ENCODE assay signal across 7 mouse cellular contexts in genomic region chr11:97766154-97766881, GRCm38 (mm10). TPM values are rescaled to one million over a fixed set of nuclear protein-coding genes. Genes with fewer than 3 reads are reported as not detected.
DNase-seq lines count a peak whose midpoint lies in the region; ATAC-seq lines count a peak whose summit lies in the region.

Gene Cwc25, minus strand, starts transcription at chr11:97766556.

- ATAC-seq in embryonic facial prominence, embryonic 12.5 days (ENCODE audit: insufficient number of reproducible peaks, insufficient read depth, low FRiP score, low TSS enrichment), result peak; percentile 85
- ATAC-seq in limb, embryonic 11.5 days (ENCODE audit: insufficient number of reproducible peaks, low FRiP score, low TSS enrichment, low read depth), result peak; percentile 86
- ATAC-seq in midbrain, embryonic 14.5 days (ENCODE audit: low FRiP score, low TSS enrichment), result peak; percentile 92

- DNase-seq in adrenal gland, postnatal 25 days, result peak; percentile 93
- peak; percentile 99 for DNase-seq in heart, adult 11 months
- peak; percentile 96 for DNase-seq in kidney, adult 18-20 months
- DNase-seq in limb, embryonic 11.5 days (ENCODE audit: low spot score), result peak; percentile 97
- peak; percentile 98 for DNase-seq in midbrain, embryonic 14.5 days
- peak; percentile 86 to 92 for DNase-seq in spleen, adult 18-20 months

- peak within 1 kb of the TSS; percentile 84 for H3K4me2 ChIP-seq in embryonic facial prominence, embryonic 12.5 days (replicated peaks)
- peak within 1 kb of the TSS; percentile 89 for H3K4me2 ChIP-seq in limb, embryonic 11.5 days (ENCODE audit: low read depth, severe bottlenecking)
- H3K4me2 ChIP-seq in midbrain, embryonic 14.5 days (ENCODE audit: low read length), result peak within 1 kb of the TSS; percentile 80

- peak within 1 kb of the TSS; percentile 94 for H3K4me3 ChIP-seq in embryonic facial prominence, embryonic 12.5 days
- H3K4me3 ChIP-seq in limb, embryonic 11.5 days (ENCODE audit: low read depth, low read length), result peak within 1 kb of the TSS; percentile 92
- peak within 1 kb of the TSS; percentile 95 for H3K4me3 ChIP-seq in midbrain, embryonic 14.5 days (replicated peaks; ENCODE audit: low read depth, low read length)

- WGBS in embryonic facial prominence, embryonic 12.5 days, result under 1% methylated on average over 38 of the region's 38 CpGs
- WGBS in limb, embryonic 11.5 days, result 1% methylated on average over 38 of the region's 38 CpGs
- WGBS in midbrain, embryonic 14.5 days, result under 1% methylated on average over 38 of the region's 38 CpGs

- H3K4me1 ChIP-seq in embryonic facial prominence, embryonic 12.5 days, result peaks cover 13% of the 10 kb centered on the region; the same call in 1 of the 2 replicates
- H3K4me1 ChIP-seq in limb, embryonic 11.5 days (ENCODE audit: control insufficient read depth, insufficient read depth, low read length), result 0 out of 2 replicates have a peak, but pooled peaks cover 8% of the 10 kb centered on the region
- H3K4me1 ChIP-seq in midbrain, embryonic 14.5 days (ENCODE audit: control insufficient read depth, insufficient read depth, low read length), result peaks cover 16% of the 10 kb centered on the region

- no peaks in the 10 kb centered on the region for H3K27me3 ChIP-seq in embryonic facial prominence, embryonic 12.5 days
- no peaks in the 10 kb centered on the region for H3K27me3 ChIP-seq in limb, embryonic 11.5 days (ENCODE audit: control insufficient read depth, insufficient read depth, low read length)
- H3K27me3 ChIP-seq in midbrain, embryonic 14.5 days (ENCODE audit: control insufficient read depth, insufficient read depth, low read length), result no peaks in the 10 kb centered on the region

- no peaks in the 10 kb centered on the region for H3K9me3 ChIP-seq in embryonic facial prominence, embryonic 12.5 days
- H3K9me3 ChIP-seq in limb, embryonic 11.5 days (ENCODE audit: control insufficient read depth, low read length), result no peaks in the 10 kb centered on the region
- H3K9me3 ChIP-seq in midbrain, embryonic 14.5 days (ENCODE audit: control insufficient read depth, low read length), result no peaks in the 10 kb centered on the region

- peak within 1 kb of the TSS; percentile 89 for H3K27ac ChIP-seq in embryonic facial prominence, embryonic 12.5 days
- peak within 1 kb of the TSS; percentile 15 for H3K27ac ChIP-seq in limb, embryonic 11.5 days (replicated peaks; ENCODE audit: low read depth, low read length)
- peak within 1 kb of the TSS; percentile 90 for H3K27ac ChIP-seq in midbrain, embryonic 14.5 days (replicated peaks; ENCODE audit: low read depth, low read length)

- H3K9ac ChIP-seq in embryonic facial prominence, embryonic 12.5 days, result peak within 1 kb of the TSS; percentile 87
- H3K9ac ChIP-seq in limb, embryonic 11.5 days (ENCODE audit: low read length), result peak within 1 kb of the TSS; percentile 88
- H3K9ac ChIP-seq in midbrain, embryonic 14.5 days (replicated peaks; ENCODE audit: low read length), result peak within 1 kb of the TSS; percentile 84

- peaks cover 24% of the 10 kb centered on the region for H3K36me3 ChIP-seq in embryonic facial prominence, embryonic 12.5 days
- H3K36me3 ChIP-seq in limb, embryonic 11.5 days (ENCODE audit: control insufficient read depth, insufficient read depth, low read length), result peaks cover 11% of the 10 kb centered on the region
- H3K36me3 ChIP-seq in midbrain, embryonic 14.5 days (ENCODE audit: control insufficient read depth, insufficient read depth, low read length), result peaks cover 18% of the 10 kb centered on the region

RNA-seq across cellular contexts. Expression of gene Cwc25, which starts in this region (rescaled TPM):
- total RNA-seq in adrenal gland, postnatal 25 days (2021), result 19.5 and 22.6 TPM in 2 replicates
- polyA plus RNA-seq in embryonic facial prominence, embryonic 12.5 days (2016; fragmentation: Nextera tagmentation; extraction: Ambion mirVana), result 23.1 and 24.8 TPM in 2 replicates
- 15.4 and 18.3 TPM in 2 replicates for polyA plus RNA-seq in limb, embryonic 11.5 days (2014; fragmentation: Nextera tagmentation; extraction: Ambion mirVana)
- 10.9 and 13.2 TPM in 2 replicates for polyA plus RNA-seq in midbrain, embryonic 14.5 days (2014; fragmentation: Nextera tagmentation; extraction: Ambion mirVana)

Comparison
In these comparisons a context has a peak if more than half of its experiments do, and no peak if none do; other contexts are left out.
1. Peak in every context shown above with its lines: DNase-seq, ATAC-seq, H3K4me3 ChIP-seq and H3K27ac ChIP-seq.
2. H3K27ac ChIP-seq: peak in every context shown above with its lines; median percentile 90 in midbrain, embryonic 14.5 days; 89 in embryonic facial prominence, embryonic 12.5 days; 15 in limb, embryonic 11.5 days.